Mouse (Mus musculus) CH12.LX (cell line): ENCODE measurements around the gene Noxo1.

ENCODE experiments used
- HCFC1 ChIP-seq: IDR thresholded peaks from 2 replicates; pipeline ENCODE4 v1.6.1; 2012; ENCODE audit warnings: low read depth, mild to moderate bottlenecking, inconsistent platforms, low read length, improper control_type of control experiment
- JUND ChIP-seq: conservative IDR thresholded peaks from 2 replicates; pipeline ENCODE4 v1.6.1; 2011; ENCODE audit warnings: low read depth, low read length, improper control_type of control experiment
- POLR2A ChIP-seq: IDR thresholded peaks from 2 replicates; pipeline ENCODE4 v1.6.1; 2011; ENCODE audit warnings: low read depth, mild to moderate bottlenecking, improper control_type of control experiment, low read length
- POLR2AphosphoS2 ChIP-seq: IDR thresholded peaks from 2 replicates; pipeline ENCODE4 v1.6.1; 2011; ENCODE audit warnings: low read depth, low read length, improper control_type of control experiment
- RAD21 ChIP-seq: IDR thresholded peaks from 2 replicates; pipeline ENCODE4 v1.6.1; 2011; ENCODE audit warnings: low read depth, mild to moderate bottlenecking, low read length, improper control_type of control experiment, moderate library complexity
- TBP ChIP-seq: conservative IDR thresholded peaks from 2 replicates; pipeline ENCODE4 v1.6.1; 2011; ENCODE audit warnings: low read depth, low read length, improper control_type of control experiment

DNA sequence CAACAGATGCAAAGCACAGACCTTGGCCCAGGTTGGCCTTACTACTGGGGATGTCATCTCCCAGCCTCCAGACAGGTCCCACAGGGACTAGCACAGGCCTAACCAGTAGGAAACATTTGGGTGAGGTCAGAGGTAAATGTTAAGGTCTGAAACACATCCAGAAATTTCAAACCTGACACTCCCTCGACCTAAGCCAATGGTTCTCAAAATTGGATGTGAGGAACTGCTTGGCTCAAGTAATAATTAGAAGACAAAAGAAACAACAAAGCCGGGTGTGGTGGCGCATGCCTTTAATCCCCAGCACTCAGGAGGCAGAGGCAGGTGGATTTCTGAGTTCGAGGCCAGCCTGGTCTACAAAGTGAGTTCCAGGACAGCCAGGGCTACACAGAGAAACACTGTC is 49.7 kb upstream of the Noxo1 start:
- no peak for TF ChIP-seq POLR2A
- no peak for TF ChIP-seq TBP
- TF ChIP-seq RAD21: no peak
- TF ChIP-seq POLR2AphosphoS2: no peak
- no peak for TF ChIP-seq HCFC1
- no peak for TF ChIP-seq JUND
